Mouse (Mus musculus): ENCODE results near the gene C1qb. TPM values are rescaled to one million over a fixed set of nuclear protein-coding genes. Genes with fewer than 3 reads are reported as not detected.

The C1qb gene
- polyA plus RNA-seq, 1 experiment from 2014 or later = 46.0 TPM

GRCm38 (mm10) chr4:136894821-136895220 is 8.8 kb upstream of the C1qb start:
- Histone ChIP-seq H3K27ac (ENCODE audit: low read depth) (no peak overlapping the region), H3K9ac (no peak overlapping the region), H3K4me2 (no peak overlapping the region), H3K27me3 (ENCODE audit: insufficient read depth, low read length) (peaks cover 55% of the 10 kb centered on the region), H3K9me3 (ENCODE audit: low read depth, low read length) (no peaks in the 10 kb centered on the region), H3K4me3 (ENCODE audit: low read depth, low read length) (no peak overlapping the region), H3K36me3 (ENCODE audit: insufficient read depth) (no peaks in the 10 kb centered on the region), H3K4me1 (ENCODE audit: insufficient read depth) (no peaks in the 10 kb centered on the region)
- ATAC-seq (ENCODE audit: insufficient read depth) (no peak), DNase-seq (no peak)
- TF ChIP-seq CTCF (IDR thresholded peaks at IDR 0.05; ENCODE audit: low read depth) = no peak
- 64% methylated on average over 4 of the region's 4 CpGs for WGBS

- Histone ChIP-seq H3K4me1 (ENCODE audit: insufficient read depth) (no peaks in the 10 kb centered on the region), H3K36me3 (ENCODE audit: insufficient read depth) (no peaks in the 10 kb centered on the region), H3K27ac (ENCODE audit: low read depth) (no peak overlapping the region), H3K4me3 (ENCODE audit: low read depth, low read length) (no peak overlapping the region), H3K9me3 (ENCODE audit: low read depth, low read length) (no peaks in the 10 kb centered on the region), H3K9ac (no peak overlapping the region), H3K4me2 (no peak overlapping the region), H3K27me3 (ENCODE audit: insufficient read depth, low read length) (peaks cover 54% of the 10 kb centered on the region)
- TF ChIP-seq CTCF (IDR thresholded peaks at IDR 0.05; ENCODE audit: low read depth) = peak; percentile 80
- ATAC-seq (ENCODE audit: insufficient read depth) = peak; percentile 35; the same call in 1 of the 2 replicates
- WGBS = 3% methylated on average over 9 of the region's 9 CpGs
- peak; percentile 71 for DNase-seq
These were observed 7.9 kb upstream of the C1qb start for GRCm38 (mm10) chr4:136893691-136894543.

GRCm38 (mm10) chr4:136892811-136893210 is 6.8 kb upstream of the C1qb start, which contains the start of gene C1qc:
Gene C1qc, minus strand, starts transcription at chr4:136893065.
- ATAC-seq (ENCODE audit: insufficient read depth) (no peak), DNase-seq (no peak)
- TF ChIP-seq CTCF (IDR thresholded peaks at IDR 0.05; ENCODE audit: low read depth) = no peak
- Histone ChIP-seq H3K36me3 (ENCODE audit: insufficient read depth) (no peaks in the 10 kb centered on the region), H3K4me2 (no peak within 1 kb of the TSS), H3K9ac (no peak within 1 kb of the TSS), H3K27ac (ENCODE audit: low read depth) (no peak within 1 kb of the TSS), H3K27me3 (ENCODE audit: insufficient read depth, low read length) (peaks cover 51% of the 10 kb centered on the region), H3K4me1 (ENCODE audit: insufficient read depth) (no peaks in the 10 kb centered on the region), H3K4me3 (ENCODE audit: low read depth, low read length) (no peak within 1 kb of the TSS), H3K9me3 (ENCODE audit: low read depth, low read length) (no peaks in the 10 kb centered on the region)
- WGBS = 45% methylated on average over 5 of the region's 5 CpGs

- no peak overlapping the region for H3K4me2 ChIP-seq
- no peak for TF ChIP-seq CTCF (IDR thresholded peaks at IDR 0.05; ENCODE audit: low read depth)
- ATAC-seq (ENCODE audit: insufficient read depth) (no peak), DNase-seq (no peak)
- no peaks in the 10 kb centered on the region for H3K36me3 ChIP-seq (ENCODE audit: insufficient read depth)
- H3K27ac ChIP-seq (ENCODE audit: low read depth) = no peak overlapping the region
- no peaks in the 10 kb centered on the region for H3K4me1 ChIP-seq (ENCODE audit: insufficient read depth)
- peaks cover 47% of the 10 kb centered on the region for H3K27me3 ChIP-seq (ENCODE audit: insufficient read depth, low read length)
- no peak overlapping the region for H3K4me3 ChIP-seq (ENCODE audit: low read depth, low read length)
- WGBS = 46% methylated on average over 7 of the region's 7 CpGs
- H3K9me3 ChIP-seq (ENCODE audit: low read depth, low read length) = no peaks in the 10 kb centered on the region
- no peak overlapping the region for H3K9ac ChIP-seq
These were observed 6.4 kb upstream of the C1qb start for GRCm38 (mm10) chr4:136892371-136892770.

- no peak for ATAC-seq (ENCODE audit: insufficient read depth)
- Histone ChIP-seq H3K9ac (no peak overlapping the region), H3K27me3 (ENCODE audit: insufficient read depth, low read length) (peaks cover 34% of the 10 kb centered on the region), H3K36me3 (ENCODE audit: insufficient read depth) (no peaks in the 10 kb centered on the region), H3K4me3 (ENCODE audit: low read depth, low read length) (no peak overlapping the region), H3K9me3 (ENCODE audit: low read depth, low read length) (no peaks in the 10 kb centered on the region), H3K4me2 (no peak overlapping the region), H3K4me1 (ENCODE audit: insufficient read depth) (no peaks in the 10 kb centered on the region), H3K27ac (ENCODE audit: low read depth) (no peak overlapping the region)
- no peak for DNase-seq
- WGBS = 74% methylated on average over 4 of the region's 4 CpGs
- TF ChIP-seq CTCF (IDR thresholded peaks at IDR 0.05; ENCODE audit: low read depth) = no peak
These were observed 5.1 kb upstream of the C1qb start for GRCm38 (mm10) chr4:136891115-136891514.

- Histone ChIP-seq H3K4me3 (ENCODE audit: low read depth, low read length) (no peak overlapping the region), H3K27me3 (ENCODE audit: insufficient read depth, low read length) (peaks cover 25% of the 10 kb centered on the region), H3K9me3 (ENCODE audit: low read depth, low read length) (no peaks in the 10 kb centered on the region), H3K4me1 (ENCODE audit: insufficient read depth) (no peaks in the 10 kb centered on the region), H3K9ac (no peak overlapping the region), H3K36me3 (ENCODE audit: insufficient read depth) (no peaks in the 10 kb centered on the region), H3K4me2 (no peak overlapping the region), H3K27ac (ENCODE audit: low read depth) (no peak overlapping the region)
- no peak for ATAC-seq (ENCODE audit: insufficient read depth)
- TF ChIP-seq CTCF (IDR thresholded peaks at IDR 0.05; ENCODE audit: low read depth) = no peak
- WGBS = 74% methylated on average over 15 of the region's 15 CpGs
- DNase-seq = no peak
These were observed 4.0 kb upstream of the C1qb start for GRCm38 (mm10) chr4:136889981-136890380.

- Histone ChIP-seq H3K4me2 (no peak overlapping the region), H3K4me3 (ENCODE audit: low read depth, low read length) (no peak overlapping the region), H3K9ac (no peak overlapping the region), H3K4me1 (ENCODE audit: insufficient read depth) (no peaks in the 10 kb centered on the region), H3K36me3 (ENCODE audit: insufficient read depth) (no peaks in the 10 kb centered on the region), H3K9me3 (ENCODE audit: low read depth, low read length) (no peaks in the 10 kb centered on the region), H3K27me3 (ENCODE audit: insufficient read depth, low read length) (peaks cover 19% of the 10 kb centered on the region), H3K27ac (ENCODE audit: low read depth) (no peak overlapping the region)
- DNase-seq (no peak), ATAC-seq (ENCODE audit: insufficient read depth) (no peak)
- no peak for TF ChIP-seq CTCF (IDR thresholded peaks at IDR 0.05; ENCODE audit: low read depth)
- WGBS = 59% methylated on average over 5 of the region's 5 CpGs
These were observed 1.7 kb upstream of the C1qb start for GRCm38 (mm10) chr4:136887714-136888113.

Measured in lung, embryonic 14.5 days (tissue).